Mouse (Mus musculus): ENCODE measurements at regions not wholly inside any gene's neighbourhood (a gene's known extent, or its start where the extent isn't known, plus 50 kb on each side); places are given as distances from the start of the nearest gene placed in this dataset.

- no peak for TF ChIP-seq TAL1 (IDR thresholded peaks at IDR 0.05; ENCODE audit: low read length)
- no peak for TF ChIP-seq GATA1 (IDR thresholded peaks at IDR 0.05; ENCODE audit: low read length)
These were observed 121.7 kb upstream of the Ubl3 start for GRCm38 (mm10) chr5:148674281-148674680.

Measured in erythroblast, embryonic 14.5 days (primary cell).